Mouse (Mus musculus): ENCODE results near the gene Dnmt1.

Gene Dnmt1

DNA sequence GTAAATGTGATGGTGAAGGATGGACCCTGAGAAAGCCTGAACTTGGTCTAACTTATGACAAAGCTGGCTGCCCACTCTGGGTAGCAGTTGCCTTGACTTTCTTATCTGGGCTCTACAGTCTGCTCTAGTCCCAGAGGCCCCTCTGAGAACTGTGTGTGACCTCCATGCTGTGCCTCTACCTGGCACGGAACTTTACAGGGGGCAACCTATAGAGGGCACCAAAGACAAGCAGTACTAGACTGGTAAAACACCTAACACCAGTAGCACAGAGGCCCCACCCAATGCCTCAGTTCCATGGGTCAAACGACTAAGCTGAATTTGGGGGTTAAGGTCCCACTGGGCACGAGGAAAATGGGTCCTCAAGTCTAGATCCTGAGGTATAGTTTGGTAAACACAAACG, 43.5 kb downstream of the Dnmt1 start:
- DNase-seq = peak; percentile 88

DNA sequence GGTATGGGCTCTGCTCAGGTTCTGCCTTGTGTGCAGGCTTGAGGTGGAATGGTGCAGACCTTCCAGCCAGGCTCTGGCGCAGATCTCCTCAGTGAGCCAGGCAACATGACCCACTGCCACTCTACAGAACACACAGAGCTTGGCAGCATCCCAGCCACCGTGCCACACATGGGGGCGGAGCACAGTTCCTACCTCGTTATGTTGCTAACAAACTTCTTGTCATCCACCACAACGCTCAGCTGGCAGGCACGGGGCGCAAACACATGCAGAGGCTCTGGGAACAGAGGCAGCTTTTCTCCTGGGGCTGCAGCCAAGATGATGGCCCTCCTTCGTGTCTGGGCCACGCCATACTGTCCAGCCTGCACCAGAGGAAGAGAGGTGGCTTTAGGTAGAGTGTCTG, 49.7 kb downstream of the Dnmt1 start:
- DNase-seq = peak; percentile 94

DNA sequence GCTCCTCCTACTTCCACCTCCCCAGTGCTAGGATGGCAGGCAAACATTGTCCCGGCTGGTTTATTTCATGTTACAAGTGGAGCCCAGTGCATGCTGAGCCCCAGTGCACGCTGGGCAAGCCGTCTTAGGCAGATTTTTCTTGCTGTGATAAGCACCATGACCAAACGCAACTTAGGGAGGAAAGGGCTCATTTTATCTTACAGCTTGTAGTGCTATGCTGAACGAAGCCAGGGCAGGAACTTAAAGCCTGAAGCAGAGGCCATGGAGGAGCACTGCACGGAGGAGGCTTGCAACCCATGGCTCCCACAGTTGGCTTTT, 57.6 kb downstream of the Dnmt1 start:
- no peak for DNase-seq

DNA sequence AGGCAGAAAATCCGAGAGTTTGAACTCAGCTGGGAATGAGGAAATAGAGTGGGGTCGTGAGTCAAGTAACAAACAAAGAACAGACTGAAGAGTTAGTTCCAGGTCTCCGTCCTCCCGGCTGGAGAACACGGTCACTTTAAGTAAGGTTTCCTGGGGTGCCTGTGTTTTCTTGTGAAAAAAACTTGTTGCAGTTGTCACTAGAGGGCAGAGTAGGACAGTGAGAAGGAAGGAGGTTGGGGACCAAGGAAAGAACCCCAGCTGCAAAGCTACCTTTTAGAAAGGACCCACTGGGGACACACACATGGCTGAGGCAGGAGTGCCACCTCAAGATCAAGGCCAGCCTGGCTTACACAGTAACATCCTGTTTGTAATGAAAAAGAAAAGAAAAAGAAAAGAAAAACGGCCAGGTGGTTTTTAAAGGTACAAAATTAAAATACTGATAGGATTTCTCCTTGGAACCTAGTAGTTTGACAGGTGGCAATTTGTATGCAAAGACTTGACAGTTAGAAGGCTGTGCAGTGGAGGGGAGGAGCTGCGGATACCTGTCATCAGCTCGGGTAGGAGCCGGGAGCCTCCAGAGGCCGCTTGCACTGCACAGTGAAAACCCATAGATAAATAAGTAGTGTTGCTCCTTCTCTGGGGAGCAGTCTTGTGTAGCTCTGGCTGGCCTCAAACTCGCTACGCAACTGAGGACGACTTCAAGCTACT, 58.1 kb downstream of the Dnmt1 start:
- DNase-seq = peak; percentile 94

DNA sequence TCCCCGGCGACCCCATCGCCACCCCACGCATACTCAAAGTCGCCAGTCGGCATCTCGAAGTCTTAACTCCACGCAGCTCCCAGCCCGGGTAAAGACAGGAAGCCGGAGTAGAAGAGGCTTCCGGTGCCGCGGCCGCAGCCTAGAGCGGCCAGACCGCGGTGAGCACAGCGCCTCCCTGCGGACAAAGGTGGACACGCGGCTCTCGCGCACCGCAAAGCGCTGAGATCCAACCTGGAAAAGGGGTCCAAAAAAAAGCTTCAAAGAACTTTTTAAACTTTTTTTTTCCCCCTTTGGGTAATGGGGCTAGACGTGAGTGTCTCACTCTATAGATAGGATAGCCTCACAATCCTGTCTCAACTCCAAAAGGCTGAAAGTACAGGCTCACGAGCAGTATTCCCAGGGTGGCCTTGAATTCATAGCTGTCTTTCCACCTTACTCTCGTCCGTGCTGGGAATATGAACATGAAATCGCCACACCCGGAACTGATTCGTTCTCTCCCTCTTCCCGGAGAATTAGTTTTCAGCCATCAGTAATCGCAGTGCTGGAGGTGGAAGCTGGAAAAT, 61.1 kb downstream of the Dnmt1 start, which contains the start of gene Eif3g:
Gene Eif3g (minus strand): TSS at position 113 of the 563 bp plus-strand sequence.
- peak; percentile 98 for DNase-seq

DNA sequence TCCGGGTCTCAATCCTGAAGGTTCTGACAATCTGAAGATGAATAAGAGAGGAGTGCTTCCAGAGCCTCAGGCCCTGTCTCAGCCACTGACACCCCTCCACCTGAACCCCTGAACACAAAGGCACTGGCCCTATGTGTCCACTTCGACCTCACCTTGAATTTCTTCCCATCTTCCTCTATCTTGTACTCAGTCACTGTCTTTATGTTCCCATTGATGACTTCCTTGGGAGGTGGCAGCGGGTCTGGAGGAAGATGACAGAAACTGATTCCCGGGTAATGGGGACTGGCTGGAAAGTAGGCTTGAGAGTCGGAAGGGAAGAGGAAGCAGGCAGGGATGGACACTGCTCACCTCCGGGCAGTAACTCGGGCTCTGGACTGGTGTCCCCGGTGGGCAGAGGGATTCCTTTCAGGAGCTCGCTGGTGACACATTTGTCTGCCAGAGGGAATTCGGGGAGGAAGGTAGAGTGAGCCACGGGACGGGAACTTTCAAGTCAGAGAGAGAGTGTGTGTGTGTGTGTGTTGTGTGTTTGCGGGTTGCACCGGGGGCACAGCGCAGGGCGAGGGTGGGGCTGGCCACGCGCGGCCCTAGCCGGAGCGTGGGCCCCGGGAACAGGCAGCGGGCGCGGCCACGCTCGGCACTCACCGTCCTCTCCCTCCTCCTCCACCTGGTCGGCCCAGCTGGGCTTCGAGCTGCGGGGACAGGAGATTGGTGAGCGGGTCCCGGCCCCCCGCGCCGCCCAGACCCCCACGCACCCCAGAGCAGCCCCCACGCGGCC, 61.8 kb downstream of the Dnmt1 start:
- DNase-seq = peak; percentile 90

DNA sequence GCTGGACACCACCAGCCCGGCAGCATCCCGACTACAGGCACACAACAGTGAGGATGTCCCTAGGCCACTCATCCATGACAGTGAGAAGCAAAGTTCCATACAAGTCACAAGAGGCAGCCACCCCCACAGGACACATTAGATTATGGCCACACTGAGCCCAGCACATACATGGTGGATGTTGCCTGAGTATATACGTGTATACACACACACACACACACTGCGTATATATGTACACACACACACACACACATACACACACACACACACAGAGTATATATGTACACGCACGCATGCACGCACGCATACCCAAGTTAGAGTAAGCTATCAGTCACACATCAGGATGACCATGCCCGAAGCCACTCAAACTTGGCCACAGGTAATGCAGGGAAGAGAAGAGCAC, 64.3 kb downstream of the Dnmt1 start:
- no peak for DNase-seq

DNA sequence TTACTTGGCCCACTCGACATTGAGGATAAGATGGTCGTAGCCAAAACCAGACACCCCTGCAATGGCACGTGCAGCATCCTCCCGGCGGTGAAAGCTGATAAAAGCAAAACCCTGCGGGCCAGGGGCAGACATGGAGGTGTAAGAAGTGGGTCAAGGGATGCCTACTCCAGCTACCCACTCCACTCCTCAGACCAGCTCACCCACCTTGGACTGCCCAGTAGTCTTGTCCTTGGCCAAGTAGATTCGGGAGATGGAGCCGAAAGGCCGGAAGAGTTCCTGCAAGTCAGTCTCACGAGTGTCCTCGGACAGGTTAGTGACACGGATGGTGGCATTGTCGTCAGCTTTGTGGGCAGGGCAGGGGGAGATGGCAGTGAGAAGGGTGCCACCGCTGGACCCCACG, 65.1 kb downstream of the Dnmt1 start:
- peak; percentile 89 for DNase-seq

DNA sequence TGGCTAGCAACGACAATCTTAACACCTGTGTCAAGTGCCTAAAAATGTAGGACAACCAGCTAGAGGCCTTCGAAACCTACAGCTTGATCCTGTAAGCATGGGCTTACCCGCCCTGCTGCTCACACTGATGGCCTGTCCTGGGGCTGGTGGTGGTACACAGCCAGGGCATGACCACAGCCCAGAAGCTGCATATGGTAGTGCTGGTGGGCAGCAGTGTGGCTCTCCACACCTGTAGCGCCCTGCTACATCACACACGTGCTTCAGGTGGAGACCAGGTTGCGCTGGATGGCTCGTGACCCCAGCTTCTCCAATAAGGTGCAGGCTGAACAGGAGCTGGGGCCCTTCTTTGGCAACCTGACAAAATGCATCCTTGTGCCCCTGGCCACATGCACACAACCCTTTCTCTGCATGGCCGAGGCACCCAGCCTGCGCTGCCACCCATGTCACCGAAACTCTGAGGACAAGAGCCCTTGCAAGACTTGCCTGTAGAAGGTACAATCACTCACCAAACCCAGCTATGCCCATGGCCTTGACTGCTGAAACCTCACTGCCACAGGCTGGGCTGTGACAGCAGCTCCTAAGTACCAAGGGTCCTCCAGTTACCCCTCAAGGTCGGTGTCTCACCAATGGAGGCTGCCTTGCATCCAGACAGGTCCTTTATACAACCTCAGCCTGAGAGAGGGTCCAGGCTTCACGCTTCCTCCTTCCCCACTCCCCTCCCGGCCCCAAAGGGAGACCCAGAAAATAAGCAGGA, 65.9 kb downstream of the Dnmt1 start:
- peak; percentile 90 for DNase-seq

DNA sequence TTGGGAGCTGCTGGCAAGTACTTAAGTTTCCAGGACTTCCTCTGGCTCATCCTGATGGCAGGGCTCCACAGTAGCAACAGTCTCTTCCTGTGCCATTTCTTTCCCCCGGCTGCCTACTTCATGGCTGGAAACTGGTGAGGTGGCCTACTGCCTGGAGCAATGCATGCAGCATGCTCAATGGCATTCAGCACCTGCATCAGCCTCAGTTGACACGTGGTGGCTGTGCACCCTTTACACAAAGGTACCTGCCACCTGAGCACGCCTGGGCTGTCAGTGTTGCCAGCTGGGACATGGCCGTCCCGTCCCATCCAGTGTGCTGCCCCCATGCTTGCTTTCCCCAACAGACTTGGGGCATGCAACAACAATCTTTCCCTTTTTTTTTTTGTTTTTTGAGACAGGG, 66.6 kb downstream of the Dnmt1 start:
- DNase-seq = peak; percentile 89

DNA sequence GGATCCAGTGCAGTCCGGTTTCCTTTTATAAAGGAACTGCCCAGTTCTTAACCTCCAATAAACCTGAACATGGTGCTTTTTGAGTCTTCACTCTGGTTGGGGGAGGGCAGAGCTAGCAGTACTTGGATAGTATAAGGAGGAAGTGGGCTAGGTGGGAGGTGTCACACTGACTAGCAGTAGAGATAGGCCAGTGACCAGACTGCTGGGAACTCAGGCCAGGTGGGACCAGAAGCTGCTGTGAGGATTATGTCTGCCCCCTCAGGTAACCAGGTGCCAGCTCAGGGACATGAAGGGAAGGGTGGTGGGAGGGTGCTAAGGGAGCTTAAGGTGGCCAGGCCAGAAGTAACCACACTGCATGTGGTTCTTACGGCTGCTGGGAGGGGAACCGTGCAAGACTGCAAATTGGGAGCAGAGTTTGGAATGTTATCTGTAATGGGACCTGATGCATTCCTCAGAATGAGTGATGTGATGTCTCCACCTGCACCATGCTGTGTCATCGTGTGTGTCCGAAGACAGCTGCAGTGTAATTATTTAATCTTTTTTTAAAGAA, 67.5 kb downstream of the Dnmt1 start:
- DNase-seq = peak; percentile 88

DNA sequence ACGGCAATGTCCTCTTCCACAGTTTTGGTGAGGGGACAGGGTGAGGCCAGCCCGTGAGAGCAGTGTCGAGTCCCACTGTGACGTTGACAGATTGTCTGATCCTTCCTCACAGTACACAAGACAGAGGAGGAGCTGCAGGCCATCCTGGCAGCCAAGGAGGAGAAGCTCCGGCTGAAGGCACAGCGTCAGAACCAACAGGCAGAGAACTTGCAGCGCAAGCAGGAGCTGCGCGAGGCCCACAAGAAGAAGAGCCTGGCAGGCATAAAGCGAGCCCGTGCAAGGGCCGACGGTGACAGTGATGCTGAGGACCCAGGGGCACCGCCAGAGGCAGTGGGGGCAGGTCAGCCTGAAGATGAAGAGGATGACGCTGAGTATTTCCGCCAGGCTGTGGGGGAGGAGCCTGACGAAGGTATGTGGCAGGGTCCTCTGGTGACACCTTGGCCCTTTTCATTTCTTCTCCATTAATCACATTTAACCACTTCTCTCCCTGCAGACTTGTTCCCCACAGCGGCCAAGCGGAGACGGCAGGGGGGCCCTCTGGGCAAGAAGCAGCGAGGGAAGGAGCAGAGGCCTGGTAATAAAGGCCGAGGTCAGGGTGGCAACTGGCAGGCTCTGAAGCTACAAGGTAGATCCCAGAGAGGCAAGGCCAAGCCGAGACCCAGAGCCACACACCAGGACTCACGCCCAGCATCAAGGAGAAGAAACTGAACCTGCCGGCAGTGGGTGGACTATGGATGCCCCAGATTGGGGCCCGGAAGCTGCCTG, 68.2 kb downstream of the Dnmt1 start:
- peak; percentile 91 for DNase-seq

DNA sequence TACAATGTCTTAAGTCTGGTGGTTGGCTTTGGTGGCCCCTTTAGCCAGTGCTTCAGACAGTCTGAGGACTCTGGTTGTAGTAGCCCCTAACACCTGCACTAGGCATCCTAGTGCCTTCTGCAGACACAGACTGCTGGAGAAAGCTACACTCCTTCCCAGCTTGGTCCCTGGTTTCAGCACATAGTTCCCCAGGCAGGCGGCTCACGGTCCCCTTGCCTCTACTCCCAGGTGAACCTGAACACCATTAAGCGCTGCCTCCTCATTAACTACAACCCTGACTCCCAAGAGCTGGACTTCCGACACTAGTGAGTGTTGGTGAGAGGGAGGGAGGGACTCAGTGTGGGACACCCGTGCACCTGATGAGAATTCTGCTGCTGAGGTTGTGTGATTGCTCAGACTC, 69.3 kb downstream of the Dnmt1 start:
- DNase-seq = no peak

DNA sequence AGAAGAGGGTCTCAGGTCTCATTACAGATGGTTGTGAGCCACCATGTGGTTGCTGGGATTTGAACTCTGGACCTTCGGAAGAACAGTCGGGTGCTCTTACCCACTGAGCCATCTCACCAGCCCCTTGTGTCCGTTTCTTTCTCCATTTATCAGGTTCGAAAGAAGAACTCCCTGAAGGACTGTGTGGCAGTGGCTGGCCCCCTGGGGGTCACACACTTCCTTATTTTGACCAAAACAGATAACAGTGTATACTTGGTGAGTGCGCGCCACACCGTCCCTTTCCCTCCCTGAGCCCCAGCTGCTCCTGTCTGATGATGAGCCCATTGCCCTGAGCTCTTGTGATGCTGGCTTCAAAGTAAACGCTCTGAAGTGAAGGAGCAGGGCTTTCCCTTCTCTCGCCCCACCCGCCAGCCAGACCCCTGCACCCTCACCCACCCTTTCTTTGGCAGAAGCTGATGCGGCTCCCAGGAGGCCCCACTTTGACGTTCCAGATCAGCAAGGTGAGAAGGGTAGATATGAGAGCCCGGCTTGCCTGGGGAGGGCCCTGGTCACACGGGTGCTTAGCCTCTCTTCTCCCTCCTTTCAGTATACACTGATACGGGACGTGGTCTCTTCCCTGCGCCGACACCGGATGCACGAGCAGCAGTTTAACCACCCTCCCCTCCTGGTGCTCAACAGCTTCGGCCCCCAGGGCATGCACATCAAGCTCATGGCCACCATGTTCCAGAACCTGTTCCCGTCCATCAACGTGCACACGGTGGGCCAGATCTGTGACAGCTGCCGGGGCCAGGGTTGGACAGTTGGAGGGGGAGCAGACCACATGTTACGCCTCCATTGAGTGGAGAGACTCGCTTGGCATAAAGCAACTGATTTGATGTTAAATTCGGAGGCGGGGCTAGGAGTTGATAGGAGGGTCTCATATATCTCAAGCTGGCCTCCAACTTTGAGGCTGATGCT, 70.2 kb downstream of the Dnmt1 start:
- DNase-seq = peak; percentile 94

DNA sequence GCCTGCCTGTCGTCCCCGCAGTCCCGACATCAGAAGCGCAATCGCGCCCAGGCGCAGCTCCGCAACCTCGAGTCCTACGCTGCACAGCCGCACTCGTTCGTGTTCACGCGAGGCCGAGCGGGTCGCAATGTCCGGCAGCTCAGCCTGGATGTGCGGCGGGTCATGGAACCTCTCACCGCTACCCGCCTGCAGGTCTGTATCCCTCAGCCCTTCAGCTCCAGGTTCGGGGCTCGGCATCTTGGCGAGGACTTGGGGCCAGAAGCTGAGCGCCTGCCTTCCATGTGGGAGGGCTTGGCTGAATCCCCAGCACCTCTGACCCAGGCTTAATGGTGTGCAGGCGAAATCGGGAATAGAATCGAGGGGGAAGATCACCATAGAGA, 71.3 kb downstream of the Dnmt1 start:
- no peak for DNase-seq

DNA sequence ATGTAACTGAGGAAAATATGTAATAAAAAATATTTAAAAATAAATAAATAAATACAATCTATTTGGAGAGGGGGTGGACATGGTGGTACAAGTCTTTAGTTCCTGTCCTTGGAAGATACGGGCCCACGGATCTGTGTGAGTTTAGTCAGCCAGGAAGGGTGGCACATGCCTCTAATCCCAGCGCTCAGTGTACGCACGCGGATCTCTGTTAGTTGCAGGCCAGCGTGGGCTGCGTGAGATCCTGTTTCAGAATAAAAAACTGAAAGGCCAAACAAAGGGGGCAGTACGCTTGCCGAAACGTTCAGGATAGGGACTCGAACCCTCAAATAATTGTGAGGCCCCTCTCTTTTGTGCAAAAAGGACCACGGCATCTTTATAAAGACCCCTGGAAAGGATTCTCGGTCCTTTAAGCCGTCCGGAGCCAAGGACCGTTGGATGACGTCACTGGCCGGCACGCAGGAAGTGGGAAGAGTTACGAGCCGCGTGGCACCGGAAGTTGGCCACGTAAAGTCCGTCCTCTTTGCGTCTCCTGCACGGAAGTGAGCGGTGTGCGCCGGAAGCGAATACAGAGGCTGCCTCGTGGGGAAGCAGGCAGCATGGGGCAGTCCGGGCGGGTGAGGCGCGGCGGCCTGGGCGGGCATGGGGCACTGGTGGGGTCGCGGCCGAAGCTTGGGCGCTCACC, 71.8 kb downstream of the Dnmt1 start, which contains the start of gene Ppan:
Gene Ppan (plus strand): TSS at position 472 of the 682 bp plus-strand sequence.
- peak; percentile 100 for DNase-seq

DNA sequence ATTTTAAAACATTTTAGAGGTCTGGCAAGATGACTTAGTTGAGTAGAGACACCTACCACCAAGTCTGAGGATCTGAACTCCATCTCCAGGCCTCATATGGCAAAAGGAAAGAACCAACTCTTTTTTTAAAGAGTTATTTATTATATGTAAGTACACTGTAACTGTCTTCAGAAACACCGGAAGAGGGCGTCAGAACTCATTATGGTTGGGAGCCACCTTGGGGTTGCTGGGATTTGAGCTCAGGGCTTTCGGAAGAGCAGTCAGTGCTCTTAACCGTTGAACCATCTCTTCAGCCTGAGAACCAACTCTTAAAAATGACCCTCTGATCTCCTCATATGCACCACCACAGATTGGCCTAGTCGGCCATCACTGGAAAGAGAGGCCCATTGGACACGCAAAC, 72.5 kb downstream of the Dnmt1 start:
- DNase-seq = no peak

DNA sequence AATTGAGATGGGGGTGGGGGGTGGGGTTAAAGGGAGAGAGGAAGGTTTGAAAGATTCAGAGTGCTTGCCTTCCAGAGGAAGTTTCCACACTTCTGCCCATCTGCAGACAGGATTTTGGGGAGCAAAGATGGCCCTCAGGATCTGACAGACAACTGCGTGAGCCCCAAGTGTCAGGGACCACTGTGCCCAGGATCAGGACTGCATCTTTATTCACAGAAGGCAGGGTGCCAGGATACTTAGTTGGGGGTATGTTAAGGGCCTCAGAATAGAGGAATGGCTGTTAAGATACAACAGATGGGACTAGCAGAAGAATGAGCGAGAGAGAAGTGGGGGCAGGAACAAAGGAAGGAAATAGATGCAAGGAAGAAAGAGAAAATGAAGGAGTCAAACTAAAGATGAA, 73.1 kb downstream of the Dnmt1 start:
- DNase-seq = peak; percentile 89

DNA sequence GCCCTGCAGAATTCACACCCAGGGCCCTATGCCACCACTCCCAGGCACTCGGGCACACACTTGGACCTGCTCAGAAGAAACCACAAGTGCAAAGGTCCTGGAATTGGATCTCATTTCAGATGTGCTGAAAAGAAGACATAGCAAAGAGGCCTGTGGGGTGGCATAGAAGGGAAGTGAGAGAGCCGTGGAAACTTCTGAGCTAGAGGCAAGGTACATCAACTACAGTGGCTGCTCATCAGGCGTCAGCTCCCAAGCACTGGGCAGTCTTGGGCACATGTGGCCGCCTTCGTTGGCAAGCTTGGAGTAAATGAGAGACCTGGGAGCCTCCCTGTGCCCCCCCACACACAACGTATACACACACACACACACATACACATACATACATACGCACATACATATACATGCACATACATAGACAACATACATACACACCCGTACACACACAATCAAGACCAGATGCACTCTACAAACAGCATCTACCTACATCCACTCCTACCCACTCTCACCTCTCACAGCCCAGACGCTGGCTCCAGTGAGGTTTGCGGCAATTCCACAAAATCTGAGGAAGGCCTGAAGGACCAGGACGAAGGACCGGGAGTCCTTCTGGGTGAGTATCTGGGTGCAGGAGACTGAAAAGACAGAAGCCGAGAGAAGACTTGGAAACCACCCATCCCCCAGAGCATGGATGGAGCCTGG, 80.4 kb downstream of the Dnmt1 start, which contains the start of gene Angptl6:
Gene Angptl6 (minus strand): TSS at position 631 of the 696 bp plus-strand sequence.
- DNase-seq = peak; percentile 96

DNA sequence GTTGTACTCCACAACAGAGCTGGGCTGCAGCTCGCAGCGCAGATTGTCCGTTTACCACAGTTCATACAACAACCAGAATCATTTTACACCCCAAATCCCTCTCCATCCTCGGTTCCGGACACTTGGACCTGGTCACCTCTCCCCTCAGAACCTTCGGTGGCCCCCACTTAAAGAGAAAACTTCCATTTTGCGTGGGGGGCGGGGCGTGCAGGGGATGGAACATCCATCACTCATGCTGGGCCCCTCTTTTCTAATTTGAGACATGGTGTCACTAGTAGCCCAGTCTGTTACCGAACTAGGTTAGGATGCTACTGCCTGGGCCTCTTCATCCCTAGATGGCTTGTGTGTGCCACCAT, 81.0 kb downstream of the Dnmt1 start:
- no peak for DNase-seq
